Mouse (Mus musculus) liver, embryonic 11.5 days (tissue): ENCODE results near the gene Fcmr. TPM values are rescaled to one million over a fixed set of nuclear protein-coding genes. Genes with fewer than 3 reads are reported as not detected.

Experiments
- ATAC-seq: fragments of 200-750 bp; cut with Nextera tagmentation; replicated peaks from 2 replicates; pipeline ENCODE4 v1.8.0; 2017; ENCODE audit warnings: moderate number of reproducible peaks, mild to moderate bottlenecking, moderate TSS enrichment, moderate library complexity; ENCODE audit not compliant: low FRiP score
- DNase-seq: peaks from one replicate; pipeline ENCODE4 v3.0.0-alpha.2; 2017; ENCODE audit warnings: low spot score
- H3K27ac ChIP-seq: fragments of 300-500 bp; sonication (generic); 2 replicates; pipeline ENCODE4 v1.5.1; 2014; ENCODE audit warnings: mild to moderate bottlenecking, low read depth, low read length, control low read depth
- H3K27me3 ChIP-seq: fragments of 300-500 bp; sonication (generic); replicated peaks from 2 replicates; pipeline ENCODE4 v1.6.1; 2014; ENCODE audit warnings: low read length, mixed read lengths; ENCODE audit not compliant: control insufficient read depth, insufficient read depth
- H3K36me3 ChIP-seq: fragments of 300-500 bp; sonication (generic); 2 replicates; pipeline ENCODE4 v1.6.1; 2014; ENCODE audit warnings: mild to moderate bottlenecking, low read length, moderate library complexity, mixed read lengths; ENCODE audit not compliant: control insufficient read depth, insufficient read depth
- H3K4me1 ChIP-seq: fragments of 300-500 bp; sonication (generic); replicated peaks from 2 replicates; pipeline ENCODE4 v1.6.1; 2014; ENCODE audit warnings: low read length, mixed read lengths; ENCODE audit not compliant: control insufficient read depth, insufficient read depth
- H3K4me2 ChIP-seq: fragments of 300-500 bp; sonication (generic); 2 replicates; pipeline ENCODE4 v1.6.1; 2014; ENCODE audit warnings: mild to moderate bottlenecking, control low read depth, moderate library complexity
- H3K4me3 ChIP-seq: fragments of 300-500 bp; sonication (generic); 2 replicates; pipeline ENCODE4 v1.5.1; 2014; ENCODE audit warnings: low read depth, low read length, control low read depth
- H3K9ac ChIP-seq: fragments of 300-500 bp; sonication (generic); 2 replicates; pipeline ENCODE4 v1.6.1; 2014; ENCODE audit warnings: low read depth, low read length, control low read depth
- H3K9me3 ChIP-seq: fragments of 300-500 bp; sonication (generic); 2 replicates; pipeline ENCODE4 v1.6.1; 2016; ENCODE audit warnings: low read length, inconsistent platforms, mixed read lengths; ENCODE audit not compliant: control insufficient read depth
- WGBS: fragments of 180-500 bp; shearing (Covaris S2); extraction: QIAGEN DNeasy Blood & Tissue Kit; methylation state at CpG from one replicate; pipeline ENCODE4 v1.1.7; 2014; 5-methylcytosine and 5-hydroxymethylcytosine counted together
- polyA plus RNA-seq: library from polyadenylated mRNA; unstranded; fragments of >200 nt; fragmentation: Nextera tagmentation; extraction: Ambion mirVana; gene quantifications from 2 replicates; pipeline ENCODE4 v1.2.1, GENCODE M21; 2014

The Fcmr gene
- polyA plus RNA-seq, 1 experiment from 2014 or later = not detected

GRCm38 (mm10) chr1:130832230-130833149 lies 33.0 kb upstream of the Fcmr start:
- 65% methylated on average over 5 of the region's 5 CpGs for WGBS
- no peak overlapping the region for H3K4me3 ChIP-seq
- H3K4me1 ChIP-seq = peaks cover 6% of the 10 kb centered on the region; the same call in 1 of the 2 replicates
- no peak for DNase-seq
- H3K36me3 ChIP-seq = no peaks in the 10 kb centered on the region
- H3K9me3 ChIP-seq = no peaks in the 10 kb centered on the region
- H3K27me3 ChIP-seq = no peaks in the 10 kb centered on the region
- ATAC-seq = no peak
- no peak overlapping the region for H3K4me2 ChIP-seq
- no peak overlapping the region for H3K27ac ChIP-seq
- no peak overlapping the region for H3K9ac ChIP-seq

DNA sequence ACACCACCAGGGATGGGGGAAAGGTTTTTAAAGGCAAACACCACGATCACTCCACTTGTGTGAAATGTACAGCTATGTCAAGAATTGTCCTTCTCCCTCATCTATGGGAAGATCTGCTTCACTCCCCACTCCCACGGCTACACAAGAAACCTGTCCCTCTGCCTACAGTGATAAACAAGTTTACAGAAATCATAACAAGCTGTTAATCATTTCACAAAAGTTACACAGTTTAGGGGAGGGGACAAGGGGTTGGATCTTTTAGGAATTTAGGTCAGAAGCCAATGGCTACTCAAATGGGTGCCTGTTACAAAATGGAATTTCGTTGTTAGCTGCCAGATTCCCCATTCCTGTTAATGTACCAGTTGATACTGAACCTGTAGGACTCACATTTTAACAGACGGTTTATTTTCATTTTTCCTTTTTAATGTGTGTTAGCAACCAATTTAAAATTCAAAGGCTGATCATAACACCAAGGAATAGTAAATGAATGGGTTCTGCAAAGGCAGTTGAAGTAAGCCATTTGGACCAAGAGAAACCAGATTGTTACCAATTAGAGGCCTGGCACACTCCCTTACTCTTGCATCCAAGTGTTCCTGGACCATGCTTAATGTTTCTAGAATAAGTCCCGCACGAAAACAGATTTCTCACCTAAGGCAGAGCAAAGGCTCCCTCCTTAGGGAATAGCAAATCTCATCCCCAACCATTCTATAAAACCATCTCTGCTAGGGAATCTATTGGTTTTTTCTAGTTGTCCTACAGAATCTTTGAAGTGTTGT lies 30.1 kb upstream of the Fcmr start:
- no peak for ATAC-seq
- WGBS = 78% methylated on average over 6 of the region's 6 CpGs
- Histone ChIP-seq H3K27ac (no peak overlapping the region), H3K4me1 (no peaks in the 10 kb centered on the region; the same call in 1 of the 2 replicates), H3K9ac (no peak overlapping the region), H3K36me3 (no peaks in the 10 kb centered on the region), H3K9me3 (no peaks in the 10 kb centered on the region), H3K4me2 (no peak overlapping the region), H3K27me3 (no peaks in the 10 kb centered on the region), H3K4me3 (no peak overlapping the region)
- DNase-seq = no peak

DNA sequence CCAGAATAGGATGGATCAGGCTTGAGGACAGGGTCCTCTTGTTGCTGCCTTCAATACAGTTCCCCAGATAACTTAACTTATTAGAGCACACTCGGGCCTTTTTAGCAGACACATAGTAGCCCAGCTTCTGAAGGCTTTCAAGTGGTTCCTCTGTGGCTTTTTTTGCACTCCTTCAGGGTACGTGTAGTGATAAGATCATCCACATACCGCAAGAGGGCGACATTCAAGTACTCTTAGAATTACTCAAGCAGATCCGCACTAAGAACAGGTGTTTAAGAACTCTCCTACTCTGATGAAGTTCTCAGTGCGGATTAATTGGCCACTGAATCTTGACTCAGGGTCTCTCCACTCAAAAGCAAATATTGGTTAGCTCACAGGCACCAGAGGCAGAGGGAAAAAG lies 27.2 kb upstream of the Fcmr start:
- DNase-seq = no peak
- Histone ChIP-seq H3K27ac (no peak overlapping the region), H3K9me3 (no peaks in the 10 kb centered on the region), H3K36me3 (no peaks in the 10 kb centered on the region), H3K4me3 (no peak overlapping the region), H3K27me3 (no peaks in the 10 kb centered on the region), H3K9ac (no peak overlapping the region), H3K4me2 (no peak overlapping the region), H3K4me1 (no peaks in the 10 kb centered on the region)
- WGBS = 42% methylated on average over 6 of the region's 6 CpGs
- ATAC-seq = no peak

DNA sequence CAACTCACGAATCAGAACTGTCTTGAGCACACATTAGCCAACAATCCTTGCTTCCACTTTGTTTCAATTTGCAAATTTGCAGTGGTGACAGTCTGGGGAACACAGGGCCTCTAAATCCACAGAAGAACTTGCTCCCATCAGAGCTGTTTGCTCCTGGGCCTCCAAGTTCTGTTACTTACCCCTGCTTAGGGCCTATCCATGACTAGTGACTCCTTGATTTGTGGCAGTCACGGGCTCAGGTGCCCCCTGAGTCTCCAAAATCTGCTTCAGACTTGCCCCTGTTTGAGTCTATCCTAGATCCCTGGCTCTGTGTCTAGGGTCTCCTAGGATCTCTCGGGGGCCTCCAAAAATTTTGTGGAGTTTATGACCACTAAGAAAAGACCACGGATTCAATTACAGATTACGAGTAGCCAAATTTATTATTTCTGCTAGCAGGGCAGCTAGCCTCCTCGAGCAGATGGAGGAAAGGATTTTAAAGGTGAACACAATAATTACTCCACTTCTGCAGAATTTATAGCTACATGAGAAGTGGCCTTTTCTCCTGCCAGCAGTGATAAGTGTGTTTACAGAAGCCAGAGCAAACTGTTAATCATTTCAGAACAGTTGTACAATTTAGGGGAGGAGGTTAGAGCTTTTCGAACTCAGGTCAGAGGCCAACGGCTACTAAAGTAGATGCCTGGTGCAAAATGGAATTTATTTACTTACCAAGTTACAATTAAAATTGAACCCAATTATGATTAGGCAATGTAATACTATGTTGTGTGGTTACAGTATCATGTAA lies 24.7 kb upstream of the Fcmr start:
- 59% methylated on average over 8 of the region's 8 CpGs for WGBS
- Histone ChIP-seq H3K9ac (no peak overlapping the region), H3K4me1 (no peaks in the 10 kb centered on the region), H3K36me3 (no peaks in the 10 kb centered on the region), H3K27ac (no peak overlapping the region; the same call in 1 of the 2 replicates), H3K27me3 (no peaks in the 10 kb centered on the region), H3K4me3 (no peak overlapping the region), H3K9me3 (no peaks in the 10 kb centered on the region), H3K4me2 (no peak overlapping the region)
- DNase-seq (no peak), ATAC-seq (no peak)

DNA sequence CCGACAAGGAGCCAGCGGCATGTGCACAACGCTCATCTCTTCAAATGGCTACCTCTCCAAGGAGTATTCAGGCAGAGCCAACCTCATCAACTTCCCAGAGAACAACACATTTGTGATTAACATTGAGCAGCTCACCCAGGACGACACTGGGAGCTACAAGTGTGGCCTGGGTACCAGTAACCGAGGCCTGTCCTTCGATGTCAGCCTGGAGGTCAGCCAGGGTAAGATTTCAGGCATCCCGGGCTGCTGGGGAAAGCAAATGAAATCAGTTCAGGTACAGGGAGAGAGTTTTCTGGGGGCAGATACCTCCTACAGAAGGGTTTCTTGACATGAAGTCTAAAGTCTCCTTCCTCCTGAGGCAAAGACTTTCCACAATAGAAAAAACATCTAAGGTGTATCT lies 23.8 kb upstream of the Fcmr start:
- Histone ChIP-seq H3K36me3 (no peaks in the 10 kb centered on the region), H3K4me3 (no peak overlapping the region), H3K4me2 (no peak overlapping the region), H3K9me3 (no peaks in the 10 kb centered on the region), H3K27me3 (no peaks in the 10 kb centered on the region), H3K27ac (no peak overlapping the region), H3K9ac (no peak overlapping the region), H3K4me1 (no peaks in the 10 kb centered on the region)
- ATAC-seq (no peak), DNase-seq (no peak)
- 85% methylated on average over 7 of the region's 7 CpGs for WGBS

DNA sequence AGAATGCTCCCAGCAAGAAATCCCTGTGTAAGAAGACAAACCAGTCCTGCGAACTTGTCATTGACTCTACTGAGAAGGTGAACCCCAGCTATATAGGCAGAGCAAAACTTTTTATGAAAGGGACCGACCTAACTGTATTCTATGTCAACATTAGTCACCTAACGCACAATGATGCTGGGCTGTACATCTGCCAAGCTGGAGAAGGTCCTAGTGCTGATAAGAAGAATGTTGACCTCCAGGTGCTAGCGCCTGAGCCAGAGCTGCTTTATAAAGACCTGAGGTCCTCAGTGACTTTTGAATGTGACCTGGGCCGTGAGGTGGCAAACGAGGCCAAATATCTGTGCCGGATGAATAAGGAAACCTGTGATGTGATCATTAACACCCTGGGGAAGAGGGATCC lies 21.0 kb upstream of the Fcmr start:
- no peak overlapping the region for H3K4me2 ChIP-seq
- H3K9me3 ChIP-seq = no peaks in the 10 kb centered on the region
- 88% methylated on average over 7 of the region's 7 CpGs for WGBS
- no peak for DNase-seq
- no peaks in the 10 kb centered on the region for H3K27me3 ChIP-seq
- H3K27ac ChIP-seq = no peak overlapping the region
- no peak overlapping the region for H3K9ac ChIP-seq
- no peaks in the 10 kb centered on the region for H3K4me1 ChIP-seq
- H3K36me3 ChIP-seq = no peaks in the 10 kb centered on the region
- no peak overlapping the region for H3K4me3 ChIP-seq
- no peak for ATAC-seq

- ATAC-seq (no peak), DNase-seq (no peak)
- Histone ChIP-seq H3K9ac (no peak overlapping the region), H3K4me1 (no peaks in the 10 kb centered on the region), H3K27me3 (no peaks in the 10 kb centered on the region), H3K27ac (no peak overlapping the region), H3K36me3 (no peaks in the 10 kb centered on the region), H3K9me3 (no peaks in the 10 kb centered on the region), H3K4me2 (no peak overlapping the region), H3K4me3 (no peak overlapping the region)
- 85% methylated on average over 10 of the region's 10 CpGs for WGBS
Measured at GRCm38 (mm10) chr1:130849530-130850214, 15.8 kb upstream of the Fcmr start.

DNA sequence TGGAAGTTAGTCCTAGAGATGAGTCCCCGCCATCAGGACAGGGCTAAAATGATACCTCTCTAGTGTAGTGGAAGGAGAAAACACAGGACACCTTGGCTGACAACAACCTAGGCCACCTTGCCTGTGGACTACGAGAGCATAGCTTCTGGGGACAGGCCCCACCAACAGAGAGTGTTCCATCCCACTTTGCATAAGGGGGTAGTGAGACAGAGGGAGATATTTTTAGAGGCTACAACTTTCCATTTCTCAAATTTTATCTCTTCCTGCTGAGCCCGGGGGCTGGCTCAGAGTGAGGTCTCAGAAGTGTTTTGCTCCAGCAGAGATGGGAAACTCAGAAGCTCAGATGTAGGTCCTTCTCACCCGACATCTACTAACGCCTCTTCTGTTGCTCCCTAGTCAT lies 15.1 kb upstream of the Fcmr start:
- H3K4me3 ChIP-seq = no peak overlapping the region
- no peak for ATAC-seq
- WGBS = 64% methylated on average over 5 of the region's 5 CpGs
- no peak overlapping the region for H3K4me2 ChIP-seq
- H3K9ac ChIP-seq = no peak overlapping the region
- H3K27ac ChIP-seq = no peak overlapping the region
- H3K4me1 ChIP-seq = no peaks in the 10 kb centered on the region
- H3K9me3 ChIP-seq = no peaks in the 10 kb centered on the region
- DNase-seq = no peak
- no peaks in the 10 kb centered on the region for H3K27me3 ChIP-seq
- no peaks in the 10 kb centered on the region for H3K36me3 ChIP-seq
